Comparison of ENCODE assay signal across 14 mouse cellular contexts in genomic region chr2:129537926-129538325, GRCm38 (mm10). TPM values are rescaled to one million over a fixed set of nuclear protein-coding genes. Genes with fewer than 3 reads are reported as not detected.
DNase-seq lines count a peak whose midpoint lies in the region; ATAC-seq lines count a peak whose summit lies in the region.
"Had no signal": no experiment of that assay in that cellular context is flagged by ENCODE, and none has a peak within 500 bp of the region (broad histone marks: within the 10 kb centered on the region; RNA-seq: fewer than 3 reads in every experiment).

No protein-coding gene starts in this region.

- 66% methylated on average over 4 of the region's 4 CpGs for WGBS in kidney, embryonic 16.5 days

- no peak overlapping the region for H3K4me3 ChIP-seq in kidney, embryonic 16.5 days (ENCODE audit: low read length)
- H3K4me3 ChIP-seq: embryonic facial prominence, embryonic 15.5 days; lung, embryonic 15.5 days had no signal

- peaks cover 20% of the 10 kb centered on the region for H3K4me1 ChIP-seq in kidney, embryonic 16.5 days (ENCODE audit: insufficient read depth, low read length)
- H3K4me1 ChIP-seq: embryonic facial prominence, embryonic 15.5 days; lung, embryonic 15.5 days had no signal

- no peak for ATAC-seq in kidney, embryonic 16.5 days (ENCODE audit: low FRiP score, low TSS enrichment)
- ATAC-seq: forebrain, postnatal 0 days had no signal

- no peaks in the 10 kb centered on the region for H3K9me3 ChIP-seq in kidney, embryonic 16.5 days (ENCODE audit: low read length)
- H3K9me3 ChIP-seq: embryonic facial prominence, embryonic 15.5 days; lung, embryonic 15.5 days had no signal

- no peak overlapping the region for H3K9ac ChIP-seq in kidney, embryonic 16.5 days (replicated peaks; ENCODE audit: low read length)
- H3K9ac ChIP-seq: embryonic facial prominence, embryonic 15.5 days; forebrain, postnatal 0 days; lung, embryonic 15.5 days had no signal

- DNase-seq in heart, adult 11 months = peak; percentile 95
- no peak for DNase-seq in heart, adult 8-10 months (ENCODE audit: low spot score)
- DNase-seq in kidney, postnatal 14 days = peak; percentile 10
- peak; percentile 44 for DNase-seq in testis, postnatal 10 days (ENCODE audit: low spot score)
- DNase-seq in testis, postnatal 14 days (ENCODE audit: low spot score) = no peak
- no peak for DNase-seq in right cerebral cortex, postnatal 36 days (ENCODE audit: low spot score in 2 of 2)
- DNase-seq: forebrain, postnatal 0 days; gastrocnemius, postnatal 10 days; right cerebral cortex, postnatal 25 days had no signal

- no peak overlapping the region for H3K27ac ChIP-seq in kidney, embryonic 16.5 days (ENCODE audit: low read length)
- H3K27ac ChIP-seq: embryonic facial prominence, embryonic 15.5 days; lung, embryonic 15.5 days had no signal

- H3K4me2 ChIP-seq in kidney, embryonic 16.5 days (replicated peaks; ENCODE audit: low read depth, low read length) = no peak overlapping the region
- H3K4me2 ChIP-seq: embryonic facial prominence, embryonic 15.5 days; lung, embryonic 15.5 days had no signal

- H3K27me3 ChIP-seq in kidney, embryonic 16.5 days (ENCODE audit: insufficient read depth, low read length) = no peaks in the 10 kb centered on the region
- H3K27me3 ChIP-seq: embryonic facial prominence, embryonic 15.5 days; lung, embryonic 15.5 days had no signal

- H3K36me3 ChIP-seq in kidney, embryonic 16.5 days (ENCODE audit: insufficient read depth, low read length) = no peaks in the 10 kb centered on the region
- H3K36me3 ChIP-seq: embryonic facial prominence, embryonic 15.5 days; lung, embryonic 15.5 days had no signal

RNA-seq across cellular contexts. Expression of gene F830045P16Rik, which starts 1.5 kb away (rescaled TPM):
- under 1 TPM in 2 of 4 experiments, not detected in 2; 0.16 to 0.22 TPM for total RNA-seq in heart, adult 8-10 months (2022)
- not detected in 2 replicates for polyA plus RNA-seq in kidney, embryonic 16.5 days (2015; fragmentation: Nextera tagmentation; extraction: Ambion mirVana)
- total RNA-seq: forebrain, postnatal 0 days; megakaryocyte progenitor cell, adult 5-6 weeks had no signal
- polyA plus RNA-seq: forebrain, postnatal 0 days; heart, embryonic 16.5 days; lung, embryonic 15.5 days had no signal

RNA-seq across cellular contexts. Expression of gene Sirpa, which starts 54.7 kb away (rescaled TPM):
- total RNA-seq in heart, adult 8-10 months (2022) = 10 to 100 TPM; 28.9 to 35.2 (median 30.0) TPM
- polyA plus RNA-seq in kidney, embryonic 16.5 days (2015; fragmentation: Nextera tagmentation; extraction: Ambion mirVana) = 29.0 and 29.8 TPM in 2 replicates

Comparison
In these comparisons a context has a peak if more than half of its experiments do, and no peak if none do; other contexts are left out.
1. DNase-seq: peak in heart, adult 11 months (single experiment), kidney, postnatal 14 days (single experiment) and testis, postnatal 10 days (single experiment); none in heart, adult 8-10 months (single experiment), testis, postnatal 14 days (single experiment) and right cerebral cortex, postnatal 36 days (0 of 2).